Mouse (Mus musculus): ENCODE data around the gene Dap.

DNA sequence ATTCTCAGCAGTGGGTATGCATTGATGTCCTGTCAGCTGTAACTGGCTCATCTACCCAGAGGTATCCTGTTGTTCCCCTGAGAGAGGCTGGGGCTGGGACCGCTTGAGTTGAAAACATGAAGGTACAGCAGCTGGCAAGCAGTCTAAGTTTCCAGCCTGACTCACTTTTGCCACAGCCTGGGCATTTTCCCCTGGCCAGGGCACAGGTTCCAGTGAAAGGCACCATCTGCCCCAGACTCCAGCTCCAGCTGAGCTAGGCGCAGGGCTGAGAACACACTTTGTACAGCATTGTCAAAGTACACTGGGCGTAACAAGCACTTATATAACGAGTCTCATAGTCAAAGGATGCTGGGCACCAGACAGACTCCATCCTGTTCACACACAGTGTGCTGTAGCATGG is 29.8 kb downstream of the Dap start:
- TF ChIP-seq CTCF (IDR thresholded peaks at IDR 0.05; ENCODE audit: insufficient read depth, low read depth, low read length) (no peak), POLR2A (IDR thresholded peaks at IDR 0.05; ENCODE audit: insufficient read depth, low read depth, low read length) (no peak)

All from olfactory bulb, adult 2 months (tissue).